Mouse (Mus musculus) lung, embryonic 14.5 days (tissue): ENCODE results near the gene Spryd7. TPM values are rescaled to one million over a fixed set of nuclear protein-coding genes. Genes with fewer than 3 reads are reported as not detected.
A peak's percentile ranks its signal among the peaks of the same experiment; 100 is the strongest.

Experiments used
- ATAC-seq: fragments of 200-750 bp; cut with Nextera tagmentation; 2 replicates; pipeline ENCODE4 v1.8.0; 2017; ENCODE audit warnings: mild to moderate bottlenecking, moderate TSS enrichment, moderate library complexity; ENCODE audit not compliant: insufficient read depth
- DNase-seq: peaks from one replicate; pipeline ENCODE4 v3.0.0-alpha.2; 2015
- H3K27ac ChIP-seq: fragments of 300-500 bp; sonication (generic); 2 replicates; pipeline ENCODE4 v1.5.1; 2014; ENCODE audit warnings: low read depth, mild to moderate bottlenecking, moderate library complexity
- H3K27me3 ChIP-seq: fragments of 300-500 bp; sonication (generic); 2 replicates; pipeline ENCODE4 v1.6.1; 2014; ENCODE audit warnings: low read length, control low read depth; ENCODE audit not compliant: insufficient read depth
- H3K36me3 ChIP-seq: fragments of 300-500 bp; sonication (generic); 2 replicates; pipeline ENCODE4 v1.6.1; 2014; ENCODE audit warnings: control low read depth; ENCODE audit not compliant: insufficient read depth
- H3K4me1 ChIP-seq: fragments of 300-500 bp; sonication (generic); 2 replicates; pipeline ENCODE4 v1.6.1; 2014; ENCODE audit warnings: antibody characterized with exemption, control low read depth; ENCODE audit not compliant: insufficient read depth
- H3K4me2 ChIP-seq: fragments of 300-500 bp; sonication (generic); 2 replicates; pipeline ENCODE4 v1.6.1; 2014; ENCODE audit warnings: mild to moderate bottlenecking
- H3K4me3 ChIP-seq: fragments of 300-500 bp; sonication (generic); 2 replicates; pipeline ENCODE4 v1.5.1; 2014; ENCODE audit warnings: low read depth, low read length
- H3K9ac ChIP-seq: fragments of 300-500 bp; sonication (generic); 2 replicates; pipeline ENCODE4 v1.6.1; 2014
- H3K9me3 ChIP-seq: fragments of 300-500 bp; sonication (generic); 2 replicates; pipeline ENCODE4 v1.6.1; 2016; ENCODE audit warnings: low read depth, low read length, control low read depth
- CTCF ChIP-seq: IDR thresholded peaks from 2 replicates; pipeline ENCODE4 v1.5.1; 2016; ENCODE audit warnings: antibody characterized with exemption, low read depth
- WGBS: fragments of 180-500 bp; shearing (Covaris S2); extraction: QIAGEN DNeasy Blood & Tissue Kit; methylation state at CpG from one replicate; pipeline ENCODE4 v1.1.7; 2014; 5-methylcytosine and 5-hydroxymethylcytosine counted together
- polyA plus RNA-seq: library from polyadenylated mRNA; unstranded; fragments of >200 nt; fragmentation: Nextera tagmentation; extraction: Ambion mirVana; gene quantifications from 2 replicates; pipeline ENCODE4 v1.2.1, GENCODE M21; 2014

Spryd7 gene
- polyA plus RNA-seq, 1 experiment from 2014 or later, result 21.9 TPM

- 53% methylated on average over 5 of the region's 5 CpGs for WGBS
- ATAC-seq (no peak), DNase-seq (no peak)
- H3K27me3 ChIP-seq, result no peaks in the 10 kb centered on the region
- H3K4me2 ChIP-seq, result peak within 1 kb of the TSS; percentile 63
- no peaks in the 10 kb centered on the region for H3K9me3 ChIP-seq
- H3K27ac ChIP-seq, result no peak within 1 kb of the TSS
- peak within 1 kb of the TSS; percentile 72 for H3K4me3 ChIP-seq
- no peak for TF ChIP-seq CTCF
- peaks cover 6% of the 10 kb centered on the region; the same call in 1 of the 2 replicates for H3K4me1 ChIP-seq
- H3K36me3 ChIP-seq, result 0 out of 2 replicates have a peak, but pooled peaks cover 5% of the 10 kb centered on the region
- H3K9ac ChIP-seq, result peak within 1 kb of the TSS; percentile 79; the same call in 1 of the 2 replicates
Measured at GRCm38 (mm10) chr14:61597968-61598367, 41.3 kb upstream of the Spryd7 start, which contains the start of gene Trim13. Trim13 (plus strand) TSS chr14:61598247.

- no peak for DNase-seq
Measured at GRCm38 (mm10) chr14:61596719-61597426, 40.2 kb upstream of the Spryd7 start.

GRCm38 (mm10) chr14:61589288-61590065 is 32.8 kb upstream of the Spryd7 start:
- no peaks in the 10 kb centered on the region for H3K9me3 ChIP-seq
- ATAC-seq, result no peak
- H3K36me3 ChIP-seq, result no peaks in the 10 kb centered on the region
- H3K27ac ChIP-seq, result no peak overlapping the region
- DNase-seq, result no peak
- H3K4me3 ChIP-seq, result no peak overlapping the region
- H3K4me2 ChIP-seq, result no peak overlapping the region
- no peaks in the 10 kb centered on the region for H3K27me3 ChIP-seq
- H3K4me1 ChIP-seq, result no peaks in the 10 kb centered on the region
- 65% methylated on average over 4 of the region's 4 CpGs for WGBS
- no peak for TF ChIP-seq CTCF
- H3K9ac ChIP-seq, result no peak overlapping the region

More at GRCm38 (mm10) chr14:61596719-61597426, 40.2 kb upstream of the Spryd7 start:
- no peak for ATAC-seq
- Histone ChIP-seq H3K4me2 (no peak overlapping the region), H3K4me3 (no peak overlapping the region), H3K9me3 (no peaks in the 10 kb centered on the region), H3K4me1 (peaks cover 6% of the 10 kb centered on the region; the same call in 1 of the 2 replicates), H3K36me3 (0 out of 2 replicates have a peak, but pooled peaks cover 5% of the 10 kb centered on the region), H3K27ac (no peak overlapping the region), H3K27me3 (no peaks in the 10 kb centered on the region), H3K9ac (no peak overlapping the region)
- WGBS, result 85% methylated on average over 9 of the region's 9 CpGs
- TF ChIP-seq CTCF, result no peak

- H3K9me3 ChIP-seq, result no peaks in the 10 kb centered on the region
- H3K4me1 ChIP-seq, result no peaks in the 10 kb centered on the region
- DNase-seq (no peak), ATAC-seq (no peak)
- H3K27ac ChIP-seq, result no peak overlapping the region
- no peak overlapping the region for H3K4me2 ChIP-seq
- H3K27me3 ChIP-seq, result no peaks in the 10 kb centered on the region
- no peak overlapping the region for H3K4me3 ChIP-seq
- no peak for TF ChIP-seq CTCF
- 84% methylated on average over 8 of the region's 8 CpGs for WGBS
- no peak overlapping the region for H3K9ac ChIP-seq
- H3K36me3 ChIP-seq, result no peaks in the 10 kb centered on the region
Measured at GRCm38 (mm10) chr14:61575941-61576340, 19.3 kb upstream of the Spryd7 start.

- H3K27ac ChIP-seq, result no peak overlapping the region
- ATAC-seq, result no peak
- no peak overlapping the region for H3K9ac ChIP-seq
- H3K4me2 ChIP-seq, result no peak overlapping the region
- WGBS, result 88% methylated on average over 10 of the region's 10 CpGs
- H3K4me3 ChIP-seq, result no peak overlapping the region
- no peak for DNase-seq
- TF ChIP-seq CTCF, result no peak
- H3K4me1 ChIP-seq, result no peaks in the 10 kb centered on the region
- no peaks in the 10 kb centered on the region for H3K9me3 ChIP-seq
- no peaks in the 10 kb centered on the region for H3K36me3 ChIP-seq
- no peaks in the 10 kb centered on the region for H3K27me3 ChIP-seq
Measured at GRCm38 (mm10) chr14:61575066-61575465, 18.4 kb upstream of the Spryd7 start.

GRCm38 (mm10) chr14:61572131-61572530 is 15.4 kb upstream of the Spryd7 start:
- H3K4me1 ChIP-seq, result no peaks in the 10 kb centered on the region
- H3K36me3 ChIP-seq, result no peaks in the 10 kb centered on the region
- H3K9ac ChIP-seq, result no peak overlapping the region
- H3K4me2 ChIP-seq, result no peak overlapping the region
- no peak overlapping the region for H3K27ac ChIP-seq
- 82% methylated on average over 2 of the region's 2 CpGs for WGBS
- no peaks in the 10 kb centered on the region for H3K9me3 ChIP-seq
- DNase-seq (no peak), ATAC-seq (no peak)
- no peak for TF ChIP-seq CTCF
- H3K4me3 ChIP-seq, result no peak overlapping the region
- no peaks in the 10 kb centered on the region for H3K27me3 ChIP-seq

GRCm38 (mm10) chr14:61571366-61571765 is 14.7 kb upstream of the Spryd7 start:
- Histone ChIP-seq H3K4me2 (no peak overlapping the region; the same call in 1 of the 2 replicates), H3K36me3 (no peaks in the 10 kb centered on the region), H3K27me3 (no peaks in the 10 kb centered on the region), H3K27ac (no peak overlapping the region), H3K4me3 (no peak overlapping the region), H3K9ac (no peak overlapping the region), H3K9me3 (no peaks in the 10 kb centered on the region), H3K4me1 (no peaks in the 10 kb centered on the region)
- TF ChIP-seq CTCF, result peak; percentile 90
- ATAC-seq, result no peak
- WGBS, result 6% methylated on average over 4 of the region's 4 CpGs
- peak; percentile 94 for DNase-seq
